Mouse (Mus musculus): Measurements from ENCODE around the gene Adamtsl1. TPM values are rescaled to one million over a fixed set of nuclear protein-coding genes. Genes with fewer than 3 reads are reported as not detected.

The Adamtsl1 gene
- polyA plus RNA-seq, 1 experiment = 2.7 TPM

GRCm38 (mm10) chr4:85853401-85853800 lies 339.4 kb downstream of the Adamtsl1 start:
- TF ChIP-seq MYOD1 (IDR thresholded peaks at IDR 0.05; ENCODE audit: control insufficient read depth in 1 of 3, insufficient read length in 2 of 3, low read depth in 2 of 3) = no peak
- TF ChIP-seq TCF3 (IDR thresholded peaks at IDR 0.05; ENCODE audit: insufficient read length, low read depth) = no peak
- TF ChIP-seq E2F4 (IDR thresholded peaks at IDR 0.05; ENCODE audit: insufficient read depth) = no peak
- TF ChIP-seq POLR2AphosphoS2 (IDR thresholded peaks at IDR 0.05; ENCODE audit: insufficient read length, low read depth) = no peak
- no peak for TF ChIP-seq SRF (IDR thresholded peaks at IDR 0.05; ENCODE audit: control insufficient read depth, insufficient read length, low read depth)
- TF ChIP-seq CEBPB (IDR thresholded peaks at IDR 0.05; ENCODE audit: insufficient read depth, poor library complexity, severe bottlenecking) = no peak
- TF ChIP-seq TCF12 (IDR thresholded peaks at IDR 0.05; ENCODE audit: insufficient read depth, poor library complexity, severe bottlenecking) = no peak
- no peak for TF ChIP-seq MYOG (IDR thresholded peaks at IDR 0.05; ENCODE audit: control insufficient read depth in 1 of 3, insufficient read depth in 1 of 3, insufficient read length in 2 of 3, low read depth in 2 of 3)
- TF ChIP-seq MAX (IDR thresholded peaks at IDR 0.05; ENCODE audit: low read depth) = no peak
- no peak overlapping the region for H3K4me2 ChIP-seq (ENCODE audit: low read depth)
- H3K4me3 ChIP-seq = no peak overlapping the region
- H3K36me3 ChIP-seq (ENCODE audit: control insufficient read depth, insufficient read depth) = no peaks in the 10 kb centered on the region
- H3K27me3 ChIP-seq (ENCODE audit: control insufficient read depth, insufficient read depth, insufficient read length) = no peaks in the 10 kb centered on the region
- H3ac ChIP-seq (ENCODE audit: control insufficient read depth, insufficient read length) = no peak overlapping the region
- no peaks in the 10 kb centered on the region for H3K79me2 ChIP-seq (ENCODE audit: control insufficient read depth, insufficient read depth)

GRCm38 (mm10) chr4:85854507-85854906 lies 340.5 kb downstream of the Adamtsl1 start:
- no peak overlapping the region for H3K4me2 ChIP-seq (ENCODE audit: low read depth)
- TF ChIP-seq MYOD1 (IDR thresholded peaks at IDR 0.05; ENCODE audit: control insufficient read depth in 1 of 3, insufficient read length in 2 of 3, low read depth in 2 of 3) (no peak), TCF12 (IDR thresholded peaks at IDR 0.05; ENCODE audit: insufficient read depth, poor library complexity, severe bottlenecking) (no peak), CEBPB (IDR thresholded peaks at IDR 0.05; ENCODE audit: insufficient read depth, poor library complexity, severe bottlenecking) (no peak), POLR2A (IDR thresholded peaks at IDR 0.05; ENCODE audit: insufficient read length, low read depth) (no peak), MYOG (IDR thresholded peaks at IDR 0.05; ENCODE audit: control insufficient read depth in 1 of 3, insufficient read depth in 1 of 3, insufficient read length in 2 of 3, low read depth in 2 of 3) (no peak), POLR2AphosphoS2 (IDR thresholded peaks at IDR 0.05; ENCODE audit: insufficient read length, low read depth) (no peak), SRF (IDR thresholded peaks at IDR 0.05; ENCODE audit: control insufficient read depth, insufficient read length, low read depth) (no peak)
- H3K4me3 ChIP-seq = no peak overlapping the region
- H3K36me3 ChIP-seq (ENCODE audit: control insufficient read depth, insufficient read depth) = no peaks in the 10 kb centered on the region
- H3K79me2 ChIP-seq (ENCODE audit: control insufficient read depth, insufficient read depth) = no peaks in the 10 kb centered on the region
- H3K27me3 ChIP-seq (ENCODE audit: control insufficient read depth, insufficient read depth, insufficient read length) = no peaks in the 10 kb centered on the region
- H3ac ChIP-seq (ENCODE audit: control insufficient read depth, insufficient read length) = no peak overlapping the region

- Histone ChIP-seq H3K4me3 (no peak overlapping the region), H3K27me3 (ENCODE audit: control insufficient read depth, insufficient read depth, insufficient read length) (no peaks in the 10 kb centered on the region), H3K79me2 (ENCODE audit: control insufficient read depth, insufficient read depth) (no peaks in the 10 kb centered on the region), H3ac (ENCODE audit: control insufficient read depth, insufficient read length) (no peak overlapping the region), H3K4me2 (ENCODE audit: low read depth) (no peak overlapping the region), H3K36me3 (ENCODE audit: control insufficient read depth, insufficient read depth) (no peaks in the 10 kb centered on the region)
- TF ChIP-seq CEBPB (IDR thresholded peaks at IDR 0.05; ENCODE audit: insufficient read depth, poor library complexity, severe bottlenecking) (no peak), SRF (IDR thresholded peaks at IDR 0.05; ENCODE audit: control insufficient read depth, insufficient read length, low read depth) (no peak), MYOD1 (IDR thresholded peaks at IDR 0.05; ENCODE audit: control insufficient read depth in 1 of 3, insufficient read length in 2 of 3, low read depth in 2 of 3) (no peak)
Observed at GRCm38 (mm10) chr4:85879376-85879775, 365.4 kb downstream of the Adamtsl1 start.

GRCm38 (mm10) chr4:85881318-85881717 lies 367.3 kb downstream of the Adamtsl1 start:
- H3K4me2 ChIP-seq (ENCODE audit: low read depth) = no peak overlapping the region
- no peaks in the 10 kb centered on the region for H3K79me2 ChIP-seq (ENCODE audit: control insufficient read depth, insufficient read depth)
- no peaks in the 10 kb centered on the region for H3K27me3 ChIP-seq (ENCODE audit: control insufficient read depth, insufficient read depth, insufficient read length)
- H3ac ChIP-seq (ENCODE audit: control insufficient read depth, insufficient read length) = no peak overlapping the region
- TF ChIP-seq CEBPB (IDR thresholded peaks at IDR 0.05; ENCODE audit: insufficient read depth, poor library complexity, severe bottlenecking) (no peak), POLR2A (IDR thresholded peaks at IDR 0.05; ENCODE audit: insufficient read length, low read depth) (no peak), TCF3 (IDR thresholded peaks at IDR 0.05; ENCODE audit: insufficient read length, low read depth) (no peak), TCF12 (IDR thresholded peaks at IDR 0.05; ENCODE audit: insufficient read depth, poor library complexity, severe bottlenecking) (no peak), MYOD1 (IDR thresholded peaks at IDR 0.05; ENCODE audit: control insufficient read depth in 1 of 3, insufficient read length in 2 of 3, low read depth in 2 of 3) (no peak), E2F4 (IDR thresholded peaks at IDR 0.05; ENCODE audit: insufficient read depth) (no peak), MAX (IDR thresholded peaks at IDR 0.05; ENCODE audit: low read depth) (no peak), USF1 (IDR thresholded peaks at IDR 0.05; ENCODE audit: low read depth) (no peak)
- H3K36me3 ChIP-seq (ENCODE audit: control insufficient read depth, insufficient read depth) = no peaks in the 10 kb centered on the region
- H3K4me3 ChIP-seq = no peak overlapping the region

GRCm38 (mm10) chr4:85884031-85884430 lies 370.1 kb downstream of the Adamtsl1 start:
- no peak overlapping the region for H3K4me3 ChIP-seq

More at GRCm38 (mm10) chr4:85884031-85884430, 370.1 kb downstream of the Adamtsl1 start:
- Histone ChIP-seq H3ac (ENCODE audit: control insufficient read depth, insufficient read length) (no peak overlapping the region), H3K36me3 (ENCODE audit: control insufficient read depth, insufficient read depth) (no peaks in the 10 kb centered on the region), H3K79me2 (ENCODE audit: control insufficient read depth, insufficient read depth) (no peaks in the 10 kb centered on the region), H3K27me3 (ENCODE audit: control insufficient read depth, insufficient read depth, insufficient read length) (no peaks in the 10 kb centered on the region), H3K4me2 (ENCODE audit: low read depth) (no peak overlapping the region)
- TF ChIP-seq TCF12 (IDR thresholded peaks at IDR 0.05; ENCODE audit: insufficient read depth, poor library complexity, severe bottlenecking) = no peak
- TF ChIP-seq REST (IDR thresholded peaks at IDR 0.05; ENCODE audit: insufficient read depth, insufficient read length) = no peak
- TF ChIP-seq MYOD1 (IDR thresholded peaks at IDR 0.05; ENCODE audit: control insufficient read depth in 1 of 3, insufficient read length in 2 of 3, low read depth in 2 of 3) = no peak
- TF ChIP-seq POLR2A (IDR thresholded peaks at IDR 0.05; ENCODE audit: insufficient read length, low read depth) = no peak
- TF ChIP-seq E2F4 (IDR thresholded peaks at IDR 0.05; ENCODE audit: insufficient read depth) = no peak
- no peak for TF ChIP-seq TCF3 (IDR thresholded peaks at IDR 0.05; ENCODE audit: insufficient read length, low read depth)
- no peak for TF ChIP-seq MYOG (IDR thresholded peaks at IDR 0.05; ENCODE audit: control insufficient read depth in 1 of 3, insufficient read depth in 1 of 3, insufficient read length in 2 of 3, low read depth in 2 of 3)
- no peak for TF ChIP-seq CEBPB (IDR thresholded peaks at IDR 0.05; ENCODE audit: insufficient read depth, poor library complexity, severe bottlenecking)
- TF ChIP-seq SRF (IDR thresholded peaks at IDR 0.05; ENCODE audit: control insufficient read depth, insufficient read length, low read depth) = no peak
- TF ChIP-seq MAX (IDR thresholded peaks at IDR 0.05; ENCODE audit: low read depth) = no peak

Data from myocyte (in vitro differentiated cells).